Mouse (Mus musculus): ENCODE data around the gene 1700016C15Rik.
A peak's percentile ranks its signal among the peaks of the same experiment; 100 is the strongest.

The 1700016C15Rik gene

GRCm38 (mm10) chr1:177717057-177717835 lies 12.4 kb upstream of the 1700016C15Rik start:
- no peak for DNase-seq (ENCODE audit: low spot score in 2 of 2)

DNA sequence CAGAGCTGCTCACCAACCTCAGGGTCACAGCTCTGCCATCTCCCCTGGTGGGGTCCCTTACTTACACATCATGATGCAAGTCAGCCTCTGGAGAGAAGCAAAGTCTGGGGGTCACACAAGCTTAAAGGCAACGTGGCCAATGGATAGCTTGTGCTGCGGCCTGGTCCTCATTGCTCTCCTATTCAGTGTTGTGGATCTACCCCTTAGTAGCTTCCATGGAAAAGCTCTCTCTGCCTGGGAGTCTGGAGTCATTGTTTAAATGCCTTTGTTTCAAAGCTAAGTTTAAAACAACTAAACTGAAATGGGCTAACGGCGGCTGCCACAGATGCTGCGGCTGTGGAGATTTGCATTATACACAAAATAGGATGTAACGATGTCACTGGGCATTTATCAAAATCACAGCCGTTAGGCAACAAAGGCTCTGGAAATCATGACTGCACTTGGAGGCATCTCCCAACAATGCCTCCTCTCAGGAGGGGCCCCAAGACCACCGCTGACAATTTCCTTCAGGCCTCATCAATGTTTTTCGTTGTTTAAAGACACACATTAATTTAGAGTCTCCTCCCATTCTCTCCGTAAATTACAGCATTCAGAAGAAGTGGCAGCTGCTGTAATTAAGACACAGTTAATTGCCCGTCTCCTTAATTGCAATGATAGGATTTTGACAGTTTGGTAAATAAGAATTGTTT lies 11.1 kb upstream of the 1700016C15Rik start:
- DNase-seq (ENCODE audit: low spot score in 2 of 2): no peak

DNA sequence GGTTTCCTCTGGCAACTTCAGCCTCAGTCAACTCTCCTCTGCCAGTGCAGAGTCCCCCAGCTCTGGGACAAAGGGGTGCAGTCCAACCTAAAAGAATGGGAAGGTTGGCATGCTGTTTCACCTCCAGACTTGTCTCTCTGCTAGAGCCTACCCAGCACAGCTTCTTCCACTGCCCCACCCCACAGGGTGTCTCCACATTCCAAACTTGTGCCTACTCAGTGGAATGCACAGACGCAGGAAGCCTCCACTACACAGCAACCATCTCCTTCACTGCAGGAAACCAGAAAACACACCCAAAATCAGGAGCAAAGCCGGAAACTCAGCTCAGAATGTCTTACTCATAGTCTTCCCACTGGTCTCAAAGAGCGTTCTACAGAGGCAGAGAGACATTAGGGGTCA lies 10.6 kb upstream of the 1700016C15Rik start:
- no peak for DNase-seq (ENCODE audit: low spot score in 2 of 2)

- no peak for DNase-seq (ENCODE audit: low spot score in 2 of 2)
Measured at GRCm38 (mm10) chr1:177723786-177724185, 5.8 kb upstream of the 1700016C15Rik start.

DNA sequence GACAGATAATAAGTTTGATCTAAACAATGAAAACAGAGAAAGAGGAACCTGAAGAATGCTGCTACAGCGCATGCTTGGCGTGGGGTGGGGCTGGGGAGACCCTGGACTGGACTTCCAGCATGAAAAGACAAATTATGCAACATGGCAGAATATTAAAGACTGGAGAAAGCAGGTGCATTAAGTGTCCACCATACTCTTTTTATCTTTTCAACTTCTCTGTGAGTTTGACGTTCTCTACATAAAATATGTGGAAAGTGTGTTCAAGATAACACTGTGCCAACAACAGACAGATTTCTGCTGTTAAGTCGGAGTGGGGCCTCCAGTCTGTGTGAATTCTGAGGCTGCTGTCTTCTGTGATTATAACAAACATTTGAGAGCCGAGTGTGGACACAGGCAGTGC lies 2.7 kb upstream of the 1700016C15Rik start:
- DNase-seq (ENCODE audit: low spot score in 2 of 2): no peak

DNA sequence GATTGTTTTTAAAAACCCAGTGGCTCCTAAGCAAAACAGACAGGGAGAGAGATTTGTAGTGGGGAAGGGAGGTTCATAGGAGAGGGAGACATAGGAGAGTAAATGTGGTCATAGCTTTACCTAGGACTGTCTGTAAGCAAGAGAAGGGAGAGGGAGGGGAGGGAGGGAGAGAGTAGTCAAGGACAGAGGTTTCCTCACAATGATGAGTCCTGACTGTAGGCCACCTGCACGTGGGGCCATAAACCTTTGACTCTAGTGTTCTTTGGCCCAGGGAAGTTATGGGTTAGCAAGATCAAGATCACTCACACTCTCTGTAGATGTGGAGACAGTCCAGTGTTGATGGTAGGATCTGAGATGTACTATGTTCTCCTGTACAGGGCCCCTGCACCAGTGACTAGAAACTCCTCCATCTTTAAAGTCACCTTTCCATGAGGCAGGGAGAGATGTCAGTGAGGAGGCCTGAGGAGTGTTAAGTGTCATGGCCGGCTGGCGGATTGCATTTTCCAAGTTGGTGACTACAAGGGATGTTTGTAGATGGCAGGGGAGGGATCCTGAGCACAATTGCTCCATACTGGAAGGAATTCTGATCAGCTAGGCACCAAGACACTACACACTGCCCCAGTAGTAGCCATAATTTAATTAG lies 1.6 kb upstream of the 1700016C15Rik start:
- no peak for DNase-seq (ENCODE audit: low spot score in 2 of 2)

GRCm38 (mm10) chr1:177731973-177732372 lies 2.4 kb downstream of the 1700016C15Rik start:
- DNase-seq (ENCODE audit: low spot score in 2 of 2): no peak

DNA sequence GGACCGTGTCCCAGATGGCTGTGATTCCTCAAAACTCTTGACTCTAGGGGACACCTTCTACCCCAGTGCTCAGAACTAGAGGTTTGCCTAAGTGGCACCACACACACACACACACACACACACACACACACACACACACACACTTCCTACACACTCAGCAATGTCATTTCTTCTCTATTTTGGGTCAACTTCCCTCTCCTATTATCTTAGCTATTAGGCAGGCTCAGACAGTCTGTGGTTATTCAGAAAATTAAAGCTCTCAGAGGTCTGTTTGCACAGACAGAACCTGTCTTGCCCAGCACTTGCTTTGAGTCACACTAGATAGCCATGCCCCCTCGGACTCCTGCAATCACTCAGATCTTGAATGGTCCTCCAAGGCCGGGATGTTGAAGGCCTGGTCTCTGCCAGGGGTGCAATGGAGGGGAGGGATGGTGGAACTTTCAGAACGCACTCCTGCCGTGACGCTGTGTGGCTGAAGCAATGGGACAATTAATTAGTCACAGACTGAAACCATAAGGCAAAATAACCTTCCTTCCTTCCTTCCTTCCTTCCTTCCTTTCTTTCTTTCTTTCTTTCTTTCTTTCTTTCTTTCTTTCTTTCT lies 8.0 kb downstream of the 1700016C15Rik start:
- DNase-seq (ENCODE audit: low spot score in 2 of 2): no peak

GRCm38 (mm10) chr1:177740707-177741106 lies 11.1 kb downstream of the 1700016C15Rik start:
- DNase-seq (ENCODE audit: low spot score in 2 of 2): no peak

- DNase-seq (ENCODE audit: low spot score in 2 of 2): no peak
Measured at GRCm38 (mm10) chr1:177742119-177742518, 12.5 kb downstream of the 1700016C15Rik start.

DNA sequence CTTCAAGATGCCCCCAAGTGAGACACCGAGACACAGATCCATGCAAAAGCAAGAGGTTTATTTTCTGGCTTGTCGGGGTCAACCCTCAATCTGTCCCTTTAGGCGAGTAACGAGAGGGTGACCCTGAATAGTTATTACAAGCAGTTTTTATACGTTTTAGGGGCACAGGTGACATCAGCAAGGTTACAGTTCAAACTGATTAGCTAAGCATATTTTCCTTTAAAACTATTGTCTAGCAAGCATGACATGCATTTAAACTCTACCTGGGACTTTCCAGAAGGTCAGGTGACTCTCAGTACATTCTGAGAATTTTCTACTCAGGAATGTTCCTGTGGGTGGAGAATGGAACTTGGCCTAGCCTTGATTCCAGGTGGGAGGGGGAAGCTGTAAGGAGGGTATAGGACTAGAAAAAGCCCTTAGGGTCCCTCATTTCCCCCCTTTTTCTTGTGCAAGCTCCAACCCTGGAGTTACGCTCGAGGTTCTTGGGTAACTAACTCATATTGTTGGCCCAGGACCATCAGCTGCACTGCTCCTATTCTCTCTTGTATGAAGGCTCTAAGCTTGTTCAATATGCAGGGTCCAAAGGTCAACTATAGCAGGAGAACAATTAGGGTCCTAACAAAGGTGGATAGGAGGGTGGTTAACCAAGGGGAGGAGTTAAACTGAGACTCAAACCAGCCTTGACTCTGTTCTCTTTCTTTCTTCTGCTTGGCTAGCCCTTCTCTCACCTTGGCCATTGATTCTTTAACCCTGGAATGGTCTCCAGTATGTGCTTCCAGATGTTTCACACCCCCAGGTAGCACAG lies 15.1 kb downstream of the 1700016C15Rik start:
- no peak for DNase-seq (ENCODE audit: low spot score in 2 of 2)

GRCm38 (mm10) chr1:177747869-177748540 lies 18.4 kb downstream of the 1700016C15Rik start:
- no peak for DNase-seq (ENCODE audit: low spot score in 2 of 2)

DNA sequence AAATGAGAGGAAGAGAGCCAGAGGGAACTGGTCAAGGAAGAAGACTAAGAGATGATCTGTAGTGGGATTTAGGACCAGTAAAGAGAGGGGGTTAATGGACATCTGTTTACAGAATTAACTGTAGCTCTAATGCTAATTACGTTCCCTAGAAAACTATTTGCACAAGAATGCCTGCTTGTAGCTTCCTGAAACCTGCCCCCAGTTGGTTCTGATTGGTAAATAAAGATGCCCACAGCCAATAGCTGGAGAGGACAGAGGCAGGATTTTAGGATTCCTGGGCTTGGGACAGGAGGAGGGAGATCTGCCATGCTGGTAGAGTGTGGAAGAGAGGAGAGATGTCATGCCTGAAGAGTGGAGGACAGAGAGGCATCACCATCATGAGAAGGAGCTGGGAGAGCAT lies 23.9 kb downstream of the 1700016C15Rik start:
- DNase-seq (ENCODE audit: low spot score in 2 of 2): no peak

- no peak for DNase-seq (ENCODE audit: low spot score in 2 of 2)
Measured at GRCm38 (mm10) chr1:177757249-177757648, 27.6 kb downstream of the 1700016C15Rik start.

- no peak for DNase-seq (ENCODE audit: low spot score in 2 of 2)
Measured at GRCm38 (mm10) chr1:177768931-177769330, 39.3 kb downstream of the 1700016C15Rik start.

DNA sequence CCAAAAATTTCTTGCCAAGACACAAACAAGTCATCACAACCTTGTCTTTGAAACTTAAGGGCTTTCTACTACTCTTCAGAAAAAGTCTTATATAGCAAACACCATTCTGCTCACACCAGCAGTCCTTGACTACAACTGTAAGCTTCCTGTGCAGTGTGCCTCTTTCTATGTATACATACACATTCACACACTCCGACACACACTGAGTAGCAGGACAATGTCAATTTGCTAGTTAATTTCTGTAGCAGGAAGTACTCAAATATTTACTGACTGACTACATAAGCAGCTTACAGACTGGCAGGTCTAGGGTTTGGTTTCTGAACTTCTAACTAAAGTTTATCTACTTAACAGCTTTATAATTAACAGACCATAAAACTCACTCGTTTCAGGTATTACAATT lies 47.8 kb downstream of the 1700016C15Rik start:
- DNase-seq (ENCODE audit: low spot score in 2 of 2): no peak

DNA sequence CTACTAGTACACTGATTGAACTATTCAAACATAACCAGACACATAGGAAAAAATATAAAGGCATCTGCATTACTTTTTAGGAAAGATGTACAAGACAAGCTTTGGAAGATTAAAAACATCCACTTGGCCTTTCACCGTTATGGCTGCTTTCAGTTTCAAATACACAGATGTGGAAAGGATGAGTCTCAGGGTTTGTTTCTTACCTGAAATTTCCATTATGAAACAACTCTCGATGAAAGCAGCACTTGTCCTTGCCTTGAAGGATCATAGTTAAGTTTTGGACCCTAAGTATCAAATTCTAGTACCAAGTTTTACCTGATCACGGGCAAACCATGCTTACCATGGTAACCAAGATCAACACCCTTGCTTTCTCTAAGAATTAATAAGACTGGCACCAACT lies 63.2 kb downstream of the 1700016C15Rik start:
- no peak for DNase-seq (ENCODE audit: low spot score in 2 of 2)

DNA sequence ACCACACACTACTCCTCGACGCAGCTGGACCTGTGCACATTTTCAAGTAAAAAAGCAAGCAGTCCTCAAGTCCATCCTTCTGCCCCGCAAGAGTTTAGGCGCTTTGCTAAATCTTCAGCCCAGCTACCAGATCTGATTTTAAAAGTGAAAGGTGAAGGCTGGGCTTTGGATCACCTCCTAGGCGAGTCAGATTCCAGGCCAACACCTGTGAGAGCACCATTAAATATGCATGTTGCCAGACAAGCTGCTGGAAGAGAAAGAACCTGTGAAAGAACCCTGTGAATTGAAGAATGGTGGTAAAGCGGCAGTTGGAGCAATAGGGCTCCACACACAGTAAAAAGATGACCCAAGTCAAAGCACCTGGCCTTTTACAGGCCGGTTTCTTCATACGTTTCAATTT lies 65.3 kb downstream of the 1700016C15Rik start:
- DNase-seq (ENCODE audit: low spot score in 2 of 2): no peak

DNA sequence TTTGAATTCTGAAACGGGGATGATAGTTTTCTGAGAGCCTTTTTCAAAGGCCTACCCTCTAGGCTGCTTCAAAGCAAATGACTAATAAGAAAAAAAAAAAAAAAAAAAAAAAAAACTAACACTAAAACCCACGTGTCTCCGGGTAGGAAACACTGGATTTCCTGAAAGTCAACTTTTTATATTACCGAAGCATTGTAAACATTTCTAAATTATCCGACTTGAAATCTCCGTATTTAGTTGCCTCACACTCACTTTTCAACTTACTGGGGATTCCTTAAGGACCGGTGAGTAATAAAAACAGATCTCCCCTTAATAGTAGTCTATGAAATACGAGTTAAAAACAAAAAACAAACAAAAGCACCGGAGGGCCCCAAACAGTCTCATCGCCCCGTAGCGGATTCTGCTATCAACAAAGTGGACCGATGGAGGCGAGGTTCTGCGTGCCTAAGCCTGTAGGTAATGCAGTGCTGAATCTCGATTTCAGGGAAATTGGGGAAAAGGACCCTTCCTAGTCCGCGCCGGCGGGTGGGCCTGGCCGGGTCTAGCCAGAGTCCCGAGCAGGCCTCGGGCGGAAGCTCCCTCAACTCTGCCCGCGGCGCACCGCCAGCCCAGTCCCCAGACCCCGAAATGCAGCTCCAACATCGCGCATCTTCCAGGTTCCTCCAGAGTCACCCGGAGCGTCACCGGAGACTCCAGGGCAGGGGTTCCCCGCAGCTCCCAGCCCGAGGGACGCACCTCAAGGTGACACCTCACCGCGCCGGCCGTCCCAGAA lies 66.0 kb downstream of the 1700016C15Rik start:
- peak in 1 of 2 experiments; percentile 41 for DNase-seq (ENCODE audit: low spot score in 2 of 2)

Data from spleen, postnatal 14 days (tissue).